Mouse (Mus musculus): Measurements from ENCODE around the gene Senp3. TPM values are rescaled to one million over a fixed set of nuclear protein-coding genes. Genes with fewer than 3 reads are reported as not detected.

Senp3 gene
- 108 to 153 TPM (median 136 TPM) in 4 replicates for total RNA-seq (2023; ENCODE audit: inconsistent age)

DNA sequence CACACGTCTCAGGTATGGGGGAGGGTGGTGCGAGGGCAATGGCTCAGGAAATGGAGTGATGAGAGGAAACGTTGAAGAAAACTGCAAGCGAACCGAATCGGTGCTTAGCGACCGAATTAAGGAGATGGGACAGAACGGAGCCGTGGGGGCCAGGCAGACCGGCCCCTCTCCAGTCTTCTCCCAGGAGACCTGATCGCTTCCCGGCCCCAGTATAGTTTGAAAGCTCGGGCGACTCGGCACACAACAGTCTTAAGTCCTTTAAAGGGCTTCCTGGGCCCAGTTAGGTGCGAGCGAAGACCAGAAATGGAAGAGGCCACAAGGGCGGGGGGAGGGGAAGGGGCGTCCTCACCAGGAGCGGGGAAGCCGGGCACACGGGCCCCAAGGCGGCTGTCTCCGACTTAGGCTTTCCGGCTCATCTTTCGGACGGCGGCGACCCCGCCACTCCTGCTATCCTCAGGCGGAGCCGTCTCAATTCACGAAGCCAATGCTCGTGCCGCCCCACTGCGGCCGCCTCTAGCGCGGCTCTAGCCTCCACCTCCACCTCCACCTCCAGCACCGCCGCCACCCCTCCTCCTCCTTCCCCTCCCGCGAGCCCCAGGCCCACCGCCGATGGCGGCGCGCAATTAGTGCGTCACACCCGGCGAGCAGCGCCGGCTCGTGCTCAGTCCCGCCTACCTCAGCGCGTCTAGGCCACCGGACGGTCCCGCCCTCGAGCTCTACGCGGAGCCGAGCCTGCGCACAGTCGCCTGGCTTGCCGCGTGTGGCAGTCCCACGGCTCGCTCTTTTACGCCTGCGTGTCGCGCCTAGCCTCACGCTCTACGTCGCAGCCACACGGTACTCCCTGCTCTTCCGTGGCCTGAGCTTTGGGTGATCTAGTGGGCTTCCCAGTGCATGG, at the start of gene Senp3:
Senp3 (minus strand) TSS at position 771 of the 895 bp plus-strand sequence.

DNA sequence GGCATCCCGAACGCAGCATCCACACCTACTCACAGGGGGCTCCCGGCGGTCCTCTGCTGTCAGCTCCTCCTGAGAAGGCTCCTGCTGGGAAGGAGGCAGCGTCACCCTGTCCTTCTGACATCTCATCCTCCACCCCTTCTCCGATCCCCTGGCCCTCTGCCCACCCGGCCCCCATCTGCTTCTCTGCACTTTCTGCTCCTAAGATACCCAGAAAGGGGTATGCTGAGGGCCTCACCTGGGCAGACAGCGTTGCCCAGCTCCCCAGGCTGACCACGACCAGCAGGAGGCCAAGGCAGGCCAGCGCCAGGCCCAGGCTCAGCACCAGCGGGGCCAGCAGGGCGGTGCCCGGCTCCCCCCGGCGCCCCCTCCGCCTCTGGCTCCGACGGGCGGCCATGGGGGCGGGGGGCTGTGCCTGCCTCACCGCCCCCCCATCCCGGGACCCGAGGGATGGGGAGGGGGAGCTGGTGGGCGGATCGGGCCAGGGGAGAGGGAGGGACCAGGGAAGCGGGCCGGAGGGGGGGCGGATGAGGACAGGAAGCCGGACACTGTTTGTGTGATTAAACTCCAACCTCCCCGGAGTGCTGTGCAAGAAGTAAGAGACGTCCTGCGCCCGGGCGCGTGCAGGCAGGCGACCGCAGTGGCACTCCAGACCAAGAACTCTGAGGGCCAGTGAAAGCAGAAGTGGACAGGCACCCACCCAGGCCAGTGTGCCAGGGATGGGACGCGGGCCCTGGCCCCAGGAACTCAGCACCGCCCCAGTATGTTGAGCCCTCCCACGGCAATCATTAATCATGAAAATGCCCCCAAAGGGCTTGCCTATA, 13.7 kb upstream of the Senp3 start, which contains the start of the genes Tnfsf12 and Tnfsfm13:
Tnfsf12 (minus strand) TSS at position 489 of the 821 bp plus-strand sequence.
Tnfsfm13 (minus strand) TSS at position 738 of the 821 bp plus-strand sequence.

DNA sequence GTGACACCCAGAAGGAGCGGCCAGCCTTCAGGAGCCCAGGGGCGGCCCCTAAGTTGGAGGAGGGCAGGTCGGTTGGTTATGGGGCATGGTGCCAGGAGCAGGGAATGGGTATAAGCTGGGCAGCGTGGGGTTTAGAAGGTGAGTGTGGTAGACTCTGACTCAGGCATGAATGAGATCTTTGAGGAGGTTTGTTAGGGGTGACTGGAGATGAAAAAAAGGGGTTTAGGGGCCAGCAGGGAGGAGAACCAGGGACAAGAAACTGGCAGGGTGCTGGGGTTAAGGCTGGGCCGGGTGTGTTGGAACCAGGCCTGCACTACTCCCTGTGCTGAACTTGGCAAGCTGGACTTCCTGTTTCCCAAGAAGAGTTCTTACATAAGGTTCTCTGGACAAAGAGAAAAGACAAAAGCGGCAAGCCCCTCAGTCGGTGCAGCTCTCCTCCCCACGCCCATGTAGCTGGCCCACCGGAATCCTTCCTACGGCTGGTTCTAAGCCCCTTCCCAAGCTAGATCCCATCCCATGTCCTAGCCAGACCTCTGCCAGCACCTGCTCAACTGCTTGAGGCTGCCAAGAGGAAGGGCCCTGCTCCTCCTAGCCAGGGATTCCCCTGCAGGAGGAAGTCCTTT, 3.8 kb upstream of the Senp3 start, which contains the start of gene Tnfsf13:
Tnfsf13 (minus strand) TSS at position 259 of the 623 bp plus-strand sequence.

GRCm38 (mm10) chr11:69672211-69672706, 9.6 kb downstream of the Senp3 start, which contains the start of gene Eif4a1:
Eif4a1 (minus strand) TSS chr11:69672423.

GRCm38 (mm10) chr11:69665961-69666664, 15.8 kb downstream of the Senp3 start, which contains the start of gene Cd68:
Cd68 (minus strand) TSS chr11:69666153.

DNA sequence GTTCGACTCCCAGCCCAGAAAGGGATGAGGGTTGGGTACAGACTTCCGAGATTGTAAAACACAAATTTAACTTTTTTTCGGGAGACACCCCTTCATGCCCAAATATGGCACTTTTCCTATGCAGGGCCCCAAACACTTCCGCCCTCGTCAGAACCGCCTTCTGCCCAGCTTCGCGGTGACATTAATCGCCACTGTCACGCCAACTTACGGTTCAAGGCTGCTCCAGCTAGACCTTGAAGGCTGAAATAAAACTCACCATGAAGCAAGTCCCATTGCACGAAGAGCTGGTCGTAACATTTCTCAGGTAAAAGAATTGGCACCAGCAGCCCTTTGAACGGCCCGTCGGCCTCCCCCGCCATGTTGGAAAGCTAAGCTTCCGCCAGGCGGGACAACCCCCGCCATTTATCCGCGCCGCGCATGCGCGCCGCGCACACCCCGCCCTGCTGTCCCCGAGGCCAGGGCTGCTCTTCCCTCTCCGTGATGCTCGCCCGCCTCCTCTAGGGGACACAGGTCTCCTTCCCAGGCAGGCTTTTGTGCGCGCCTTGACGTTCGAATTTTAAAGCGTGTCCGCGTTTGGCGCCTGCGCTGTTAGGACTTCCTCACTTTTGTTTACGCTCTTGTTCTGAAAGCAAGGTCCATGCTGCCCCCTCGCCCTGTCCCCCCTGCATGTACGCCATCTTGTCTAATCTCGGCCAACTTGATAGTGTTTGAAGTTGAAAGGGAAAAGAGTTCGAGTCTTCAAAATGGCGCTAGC, 19.5 kb downstream of the Senp3 start, which contains the start of gene Mpdu1:
Mpdu1 (minus strand) TSS at position 430 of the 754 bp plus-strand sequence.

DNA sequence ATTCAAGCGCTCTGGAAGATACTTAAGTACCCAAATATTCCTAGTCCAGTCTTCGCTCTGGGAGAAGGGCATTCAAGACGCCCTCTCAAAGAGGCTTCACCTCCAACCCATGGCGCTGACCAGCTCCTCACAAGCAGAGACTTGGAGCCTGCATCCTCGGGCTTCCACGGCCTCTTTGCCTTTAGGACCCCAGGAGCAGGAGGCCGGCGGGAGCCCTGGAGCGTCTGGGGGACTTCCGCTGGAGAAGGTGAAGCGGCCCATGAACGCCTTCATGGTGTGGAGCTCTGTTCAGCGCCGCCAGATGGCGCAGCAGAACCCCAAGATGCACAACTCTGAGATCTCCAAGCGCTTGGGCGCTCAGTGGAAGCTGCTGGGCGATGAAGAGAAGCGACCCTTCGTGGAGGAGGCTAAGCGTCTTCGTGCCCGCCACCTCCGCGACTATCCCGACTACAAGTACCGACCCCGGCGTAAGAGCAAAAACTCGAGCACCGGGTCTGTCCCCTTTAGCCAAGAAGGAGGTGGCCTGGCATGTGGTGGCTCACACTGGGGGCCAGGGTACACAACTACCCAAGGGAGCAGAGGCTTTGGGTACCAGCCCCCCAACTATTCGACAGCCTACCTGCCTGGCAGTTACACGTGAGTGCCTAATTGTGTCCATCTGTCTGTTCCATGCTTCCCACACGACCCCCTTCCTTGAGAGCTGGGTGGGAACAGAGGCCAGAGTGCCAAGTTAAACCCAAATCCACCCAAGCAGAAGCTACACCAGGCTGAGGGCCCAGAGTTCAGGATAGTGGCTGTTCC, 26.4 kb downstream of the Senp3 start, which contains the start of gene Sox15:
Sox15 (plus strand) TSS at position 51 of the 801 bp plus-strand sequence.

DNA sequence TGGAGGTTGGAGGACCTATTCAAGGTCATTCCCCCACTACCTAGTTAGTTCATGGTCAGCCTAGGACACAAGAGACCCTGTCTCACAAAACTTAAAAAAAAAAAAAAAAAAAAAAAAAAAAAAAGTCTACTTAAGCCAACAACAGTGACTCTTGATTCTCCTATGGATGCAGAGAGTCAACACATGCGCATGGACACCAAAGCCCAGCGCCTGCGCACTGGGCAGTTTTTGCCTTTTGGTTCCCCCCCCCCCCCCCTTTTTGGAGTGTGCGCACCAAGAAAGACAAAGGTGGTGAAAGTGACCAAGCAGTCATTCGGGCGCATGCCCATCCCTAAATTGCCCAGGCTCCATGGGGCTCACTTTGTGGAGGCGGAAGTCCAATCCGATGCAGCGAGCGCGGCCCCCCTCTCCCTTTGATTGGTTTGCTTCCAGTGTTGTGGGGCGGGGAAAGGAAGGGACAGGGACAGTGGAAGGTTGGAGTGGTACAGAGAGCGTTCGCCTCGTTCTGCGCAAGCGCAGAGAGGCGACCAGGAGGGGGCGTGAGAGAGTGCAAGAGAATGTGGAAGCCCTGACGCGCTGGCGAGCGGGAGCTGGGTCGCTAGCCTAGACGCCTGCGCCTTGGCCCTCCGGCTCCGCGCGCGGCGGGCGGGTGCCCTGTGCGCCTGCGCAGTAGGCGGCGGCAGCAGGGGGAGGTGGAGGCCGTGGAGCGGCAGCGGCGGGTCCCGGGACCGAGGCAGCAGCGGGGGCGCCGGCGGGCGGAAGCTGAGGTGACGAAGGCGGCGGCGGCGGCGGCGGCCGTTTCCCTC, 49.4 kb downstream of the Senp3 start, which contains the start of gene Fxr2:
Fxr2 (plus strand) TSS at position 707 of the 806 bp plus-strand sequence.

Other genes starting within 250 kb of the Senp3 start
- gene Dnah2, start 133.0 kb downstream of the Senp3 start, total RNA-seq (2023; ENCODE audit: inconsistent age) = not detected in 4 replicates
- 0.36 to 0.93 TPM (median 0.45 TPM) in 4 replicates for gene Efnb3, start 121.9 kb downstream of the Senp3 start, total RNA-seq (2023; ENCODE audit: inconsistent age)
- gene Wrap53, start 101.8 kb downstream of the Senp3 start, total RNA-seq (2023; ENCODE audit: inconsistent age) = 11.6 to 16.8 TPM (median 11.9 TPM) in 4 replicates
- 130 to 136 TPM (median 131 TPM) in 4 replicates for gene Trp53, start 101.7 kb downstream of the Senp3 start, total RNA-seq (2023; ENCODE audit: inconsistent age)
- gene Atp1b2, start 76.1 kb downstream of the Senp3 start, total RNA-seq (2023; ENCODE audit: inconsistent age) = 0.33 TPM in 1 of 4 replicates, not detected in the others
- not detected in 4 replicates for gene Shbg, start 64.2 kb downstream of the Senp3 start, total RNA-seq (2023; ENCODE audit: inconsistent age)
- not detected in 4 replicates for gene Sat2, start 60.1 kb downstream of the Senp3 start, total RNA-seq (2023; ENCODE audit: inconsistent age)
- 76.8 to 83.1 TPM (median 77.8 TPM) in 4 replicates for gene Fxr2, start 49.1 kb downstream of the Senp3 start, total RNA-seq (2023; ENCODE audit: inconsistent age)
- gene Sox15, start 26.8 kb downstream of the Senp3 start, total RNA-seq (2023; ENCODE audit: inconsistent age) = 0.84 TPM in 1 of 4 replicates, not detected in the others
- gene Mpdu1, start 19.4 kb downstream of the Senp3 start, total RNA-seq (2023; ENCODE audit: inconsistent age) = 58.0 to 71.6 TPM (median 63.0 TPM) in 4 replicates
- gene Cd68, start 15.9 kb downstream of the Senp3 start, total RNA-seq (2023; ENCODE audit: inconsistent age) = 11.8 to 14.7 TPM (median 12.5 TPM) in 4 replicates
- 670 to 697 TPM (median 692 TPM) in 4 replicates for gene Eif4a1, start 9.7 kb downstream of the Senp3 start, total RNA-seq (2023; ENCODE audit: inconsistent age)
- gene Tnfsf13, start 3.7 kb upstream of the Senp3 start, total RNA-seq (2023; ENCODE audit: inconsistent age) = 0.32 TPM in 1 of 4 replicates, not detected in the others
- gene Tnfsf12, start 13.8 kb upstream of the Senp3 start, total RNA-seq (2023; ENCODE audit: inconsistent age) = 0.51 TPM in 1 of 4 replicates, not detected in the others
- 0.45 to 0.78 TPM in 2 of 4 replicates, not detected in the others for gene Tnfsfm13, start 14.0 kb upstream of the Senp3 start, total RNA-seq (2023; ENCODE audit: inconsistent age)
- gene Polr2a, start 76.6 kb upstream of the Senp3 start, total RNA-seq (2023; ENCODE audit: inconsistent age) = 231 to 244 TPM (median 242 TPM) in 4 replicates
- gene Slc35g3, start 79.9 kb upstream of the Senp3 start, total RNA-seq (2023; ENCODE audit: inconsistent age) = not detected in 4 replicates
- gene Zbtb4, start 83.8 kb upstream of the Senp3 start, total RNA-seq (2023; ENCODE audit: inconsistent age) = 52.3 to 57.6 TPM (median 54.5 TPM) in 4 replicates
- gene Chrnb1, start 113.9 kb upstream of the Senp3 start, total RNA-seq (2023; ENCODE audit: inconsistent age) = 8.3 to 11.3 TPM (median 10.1 TPM) in 4 replicates
- 0.16 to 0.27 TPM in 2 of 4 replicates, not detected in the others for gene Fgf11, start 119.8 kb upstream of the Senp3 start, total RNA-seq (2023; ENCODE audit: inconsistent age)
- gene Tmem102, start 123.5 kb upstream of the Senp3 start, total RNA-seq (2023; ENCODE audit: inconsistent age) = not detected in 4 replicates
- not detected in 4 replicates for gene Gm39566, start 133.2 kb upstream of the Senp3 start, total RNA-seq (2023; ENCODE audit: inconsistent age)
- not detected in 4 replicates for gene Spem2, start 136.4 kb upstream of the Senp3 start, total RNA-seq (2023; ENCODE audit: inconsistent age)
- gene Spem1, start 140.1 kb upstream of the Senp3 start, total RNA-seq (2023; ENCODE audit: inconsistent age) = not detected in 4 replicates
- gene Nlgn2, start 155.7 kb upstream of the Senp3 start, total RNA-seq (2023; ENCODE audit: inconsistent age) = 0.24 to 1.3 TPM (median 0.59 TPM) in 4 replicates
- 30.9 to 38.6 TPM (median 37.0 TPM) in 4 replicates for gene Tmem256, start 156.4 kb upstream of the Senp3 start, total RNA-seq (2023; ENCODE audit: inconsistent age)
- gene Plscr3, start 164.3 kb upstream of the Senp3 start, total RNA-seq (2023; ENCODE audit: inconsistent age) = 9.8 to 13.0 TPM (median 11.5 TPM) in 4 replicates
- gene Tnk1, start 176.6 kb upstream of the Senp3 start, total RNA-seq (2023; ENCODE audit: inconsistent age) = not detected in 4 replicates
- not detected in 4 replicates for gene Tmem95, start 195.9 kb upstream of the Senp3 start, total RNA-seq (2023; ENCODE audit: inconsistent age)
- 1.8 to 2.3 TPM (median 2.0 TPM) in 4 replicates for gene Kctd11, start 199.3 kb upstream of the Senp3 start, total RNA-seq (2023; ENCODE audit: inconsistent age)
- 477 to 556 TPM (median 497 TPM) in 4 replicates for gene Acap1, start 213.5 kb upstream of the Senp3 start, total RNA-seq (2023; ENCODE audit: inconsistent age)
- gene 2810408A11Rik, start 218.9 kb upstream of the Senp3 start, total RNA-seq (2023; ENCODE audit: inconsistent age) = 2.1 to 2.7 TPM (median 2.3 TPM) in 4 replicates
- 55.7 to 74.4 TPM (median 62.8 TPM) in 4 replicates for gene Neurl4, start 219.0 kb upstream of the Senp3 start, total RNA-seq (2023; ENCODE audit: inconsistent age)
- 138 to 159 TPM (median 142 TPM) in 4 replicates for gene Gps2, start 231.8 kb upstream of the Senp3 start, total RNA-seq (2023; ENCODE audit: inconsistent age)
- 362 to 387 TPM (median 377 TPM) in 4 replicates for gene Eif5a, start 239.9 kb upstream of the Senp3 start, total RNA-seq (2023; ENCODE audit: inconsistent age)

Measured in B cell, adult (primary cell).